Mouse (Mus musculus) lung, postnatal 0 days (tissue): Measurements from ENCODE around the gene Ift52. TPM values are rescaled to one million over a fixed set of nuclear protein-coding genes. Genes with fewer than 3 reads are reported as not detected.

ENCODE experiments used
- ATAC-seq: fragments of 200-750 bp; cut with Nextera tagmentation; 2 replicates; pipeline ENCODE4 v1.8.0; 2017; ENCODE audit warnings: moderate library complexity
- DNase-seq: peaks from one replicate; pipeline ENCODE4 v3.0.0-alpha.2; 2016; ENCODE audit warnings: low spot score
- H3K27ac ChIP-seq: fragments of 300-500 bp; sonication (generic); 2 replicates; pipeline ENCODE4 v1.5.1; 2014; ENCODE audit warnings: antibody characterized with exemption, mild to moderate bottlenecking, low read length, mixed read lengths
- H3K27me3 ChIP-seq: fragments of 300-500 bp; sonication (generic); replicated peaks from 2 replicates; pipeline ENCODE4 v1.6.1; 2014; ENCODE audit warnings: low read length, mixed read lengths; ENCODE audit not compliant: insufficient read depth
- H3K36me3 ChIP-seq: fragments of 300-500 bp; sonication (generic); 2 replicates; pipeline ENCODE4 v1.6.1; 2014; ENCODE audit warnings: low read length, mixed read lengths; ENCODE audit not compliant: insufficient read depth
- H3K4me1 ChIP-seq: fragments of 300-500 bp; sonication (generic); 2 replicates; pipeline ENCODE4 v1.6.1; 2014; ENCODE audit warnings: antibody characterized with exemption, low read depth, low read length, mixed read lengths; ENCODE audit not compliant: insufficient read depth
- H3K4me2 ChIP-seq: fragments of 300-500 bp; sonication (generic); replicated peaks from 2 replicates; pipeline ENCODE4 v1.6.1; 2014; ENCODE audit warnings: low read depth, mild to moderate bottlenecking, low read length, moderate library complexity, mixed read lengths
- H3K4me3 ChIP-seq: fragments of 300-500 bp; sonication (generic); 2 replicates; pipeline ENCODE4 v1.5.1; 2014; ENCODE audit warnings: low read depth, low read length
- H3K9ac ChIP-seq: fragments of 300-500 bp; sonication (generic); replicated peaks from 2 replicates; pipeline ENCODE4 v1.6.1; 2014; ENCODE audit warnings: low read depth, mild to moderate bottlenecking
- H3K9me3 ChIP-seq: fragments of 300-500 bp; sonication (generic); 2 replicates; pipeline ENCODE4 v1.6.1; 2016; ENCODE audit warnings: low read length, mixed read lengths
- CTCF ChIP-seq: IDR thresholded peaks from 2 replicates; pipeline ENCODE4 v1.5.1; 2016; ENCODE audit warnings: antibody characterized with exemption, mild to moderate bottlenecking
- EP300 ChIP-seq: IDR thresholded peaks from 2 replicates; pipeline ENCODE4 v1.6.1; 2016; ENCODE audit warnings: antibody characterized with exemption, mild to moderate bottlenecking, control low read depth
- WGBS: fragments of 180-500 bp; shearing (Covaris S2); extraction: QIAGEN DNeasy Blood & Tissue Kit; methylation state at CpG from one replicate; pipeline ENCODE4 v1.1.7; 2014; 5-methylcytosine and 5-hydroxymethylcytosine counted together
- polyA plus RNA-seq: library from polyadenylated mRNA; unstranded; fragments of >200 nt; fragmentation: Nextera tagmentation; extraction: Ambion mirVana; gene quantifications from 2 replicates; pipeline ENCODE4 v1.2.1, GENCODE M21; 2015

The Ift52 gene
- polyA plus RNA-seq, 1 experiment from 2014 or later: 32.0 TPM

DNA sequence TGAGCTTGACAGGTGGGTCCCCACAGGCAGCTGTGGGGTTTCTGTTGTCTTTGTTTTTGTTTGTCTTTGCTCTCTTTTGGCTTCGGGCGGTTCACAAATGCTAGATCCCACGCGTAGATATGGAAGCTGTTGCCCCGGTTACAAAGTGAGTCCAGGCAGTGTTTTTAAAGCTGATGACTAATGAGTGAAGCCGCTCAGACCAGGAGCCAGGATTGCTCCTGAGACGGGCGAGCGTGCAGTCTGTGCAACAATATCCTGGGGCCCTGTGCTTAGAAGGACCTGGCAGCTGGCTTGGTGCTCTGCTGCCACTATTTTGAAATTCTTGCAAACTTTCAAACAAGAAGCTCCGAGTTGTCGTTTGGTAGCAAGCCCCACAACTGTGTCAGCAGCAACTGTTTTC is 43.5 kb upstream of the Ift52 start:
- 15% methylated on average over 11 of the region's 11 CpGs for WGBS
- Histone ChIP-seq H3K4me2 (no peak overlapping the region), H3K4me1 (peaks cover 7% of the 10 kb centered on the region; the same call in 1 of the 2 replicates)

DNA sequence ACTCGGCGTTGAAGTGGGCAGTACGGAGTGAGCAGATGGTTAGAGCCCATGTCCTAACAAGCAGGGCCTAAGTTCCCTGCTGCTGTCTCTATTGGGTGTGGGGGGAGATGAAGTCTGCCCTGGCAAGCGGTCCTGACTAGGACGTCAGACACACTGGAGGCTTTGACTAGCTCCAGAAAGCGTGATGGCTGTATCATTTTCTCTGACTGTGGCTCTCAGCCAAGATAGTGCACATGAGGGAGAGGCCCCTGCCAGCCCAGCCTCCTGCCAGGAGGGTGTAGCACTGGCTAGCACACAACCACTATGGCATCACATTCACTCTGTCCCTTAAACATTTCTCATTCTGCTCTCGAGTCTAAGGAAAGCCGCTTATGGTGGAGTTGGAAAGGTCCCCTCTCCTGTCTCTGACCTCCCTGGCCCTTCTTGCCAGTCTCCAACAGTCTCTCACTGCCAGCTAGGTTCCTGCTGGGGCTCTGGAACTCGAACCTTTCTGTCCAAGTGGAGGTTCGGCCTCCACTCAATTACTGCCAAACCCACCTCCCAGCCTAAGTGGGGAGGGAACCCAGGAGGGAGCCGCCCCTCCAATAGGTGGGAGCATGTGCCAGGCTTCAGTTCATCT is 41.9 kb upstream of the Ift52 start:
- no peaks in the 10 kb centered on the region for H3K27me3 ChIP-seq
- H3K36me3 ChIP-seq: no peaks in the 10 kb centered on the region
- no peak overlapping the region for H3K9ac ChIP-seq
- 57% methylated on average over 11 of the region's 11 CpGs for WGBS
- no peak overlapping the region for H3K4me3 ChIP-seq
- peaks cover 7% of the 10 kb centered on the region; the same call in 1 of the 2 replicates for H3K4me1 ChIP-seq
- DNase-seq (no peak), ATAC-seq (no peak)
- H3K27ac ChIP-seq: no peak overlapping the region
- H3K4me2 ChIP-seq: no peak overlapping the region
- TF ChIP-seq EP300: no peak
- no peak for TF ChIP-seq CTCF
- no peaks in the 10 kb centered on the region for H3K9me3 ChIP-seq

More for the DNA sequence above, 43.5 kb upstream of the Ift52 start:
- TF ChIP-seq CTCF (no peak), EP300 (no peak)
- Histone ChIP-seq H3K27ac (no peak overlapping the region), H3K9me3 (no peaks in the 10 kb centered on the region), H3K36me3 (no peaks in the 10 kb centered on the region), H3K9ac (no peak overlapping the region), H3K27me3 (no peaks in the 10 kb centered on the region), H3K4me3 (no peak overlapping the region)
- ATAC-seq: no peak
- peak; percentile 34 for DNase-seq

DNA sequence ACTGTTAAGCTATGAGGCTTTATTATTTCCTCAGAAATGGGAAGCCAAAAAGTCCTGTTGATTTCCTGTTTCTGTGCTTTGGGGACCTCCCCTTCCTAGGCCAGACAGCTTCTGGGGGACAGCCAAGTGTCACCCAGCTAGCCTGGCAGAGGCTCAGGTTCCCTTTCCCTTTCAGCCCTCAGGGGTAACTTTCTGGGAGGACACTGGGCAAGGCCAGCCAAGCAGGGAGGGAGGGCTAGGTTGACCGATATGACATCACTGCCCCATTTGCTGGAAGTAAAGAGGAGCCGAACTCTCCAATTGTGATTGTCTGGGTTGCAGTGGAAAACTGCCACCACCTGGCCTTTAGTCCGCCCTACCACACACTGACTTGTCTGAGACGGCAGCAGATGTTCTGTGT is 41.2 kb upstream of the Ift52 start:
- Histone ChIP-seq H3K4me1 (peaks cover 7% of the 10 kb centered on the region; the same call in 1 of the 2 replicates), H3K9ac (no peak overlapping the region), H3K36me3 (no peaks in the 10 kb centered on the region), H3K4me3 (no peak overlapping the region), H3K27me3 (no peaks in the 10 kb centered on the region), H3K9me3 (no peaks in the 10 kb centered on the region), H3K27ac (no peak overlapping the region), H3K4me2 (no peak overlapping the region)
- TF ChIP-seq EP300 (no peak), CTCF (no peak)
- peak; percentile 21 for DNase-seq
- 48% methylated on average over 4 of the region's 4 CpGs for WGBS
- peak; percentile 55 for ATAC-seq

DNA sequence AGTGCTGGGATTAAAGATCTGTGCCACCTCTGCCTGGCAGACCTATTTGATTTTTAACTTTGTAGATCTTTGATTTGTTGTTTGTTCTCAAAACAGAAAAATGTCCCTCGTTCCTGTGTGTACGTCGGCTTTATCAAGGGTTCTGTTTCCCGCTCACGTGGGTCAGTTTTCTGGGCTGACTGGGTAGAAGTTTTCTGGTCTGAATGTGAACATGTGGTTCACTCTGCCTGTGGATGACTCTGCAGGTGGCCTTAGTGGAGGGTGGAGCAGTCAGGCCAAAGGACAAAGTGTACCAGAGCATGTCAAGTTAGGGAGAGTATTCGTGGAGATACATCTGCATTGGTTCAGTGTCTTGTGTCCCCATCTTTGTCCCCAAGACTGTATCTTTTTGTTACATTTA is 32.8 kb upstream of the Ift52 start:
- Histone ChIP-seq H3K9ac (no peak overlapping the region), H3K4me1 (no peaks in the 10 kb centered on the region), H3K27me3 (no peaks in the 10 kb centered on the region), H3K27ac (no peak overlapping the region), H3K36me3 (no peaks in the 10 kb centered on the region), H3K4me3 (no peak overlapping the region), H3K9me3 (no peaks in the 10 kb centered on the region), H3K4me2 (no peak overlapping the region)
- ATAC-seq: no peak
- TF ChIP-seq CTCF (no peak), EP300 (no peak)
- no peak for DNase-seq
- WGBS: 82% methylated on average over 6 of the region's 6 CpGs

DNA sequence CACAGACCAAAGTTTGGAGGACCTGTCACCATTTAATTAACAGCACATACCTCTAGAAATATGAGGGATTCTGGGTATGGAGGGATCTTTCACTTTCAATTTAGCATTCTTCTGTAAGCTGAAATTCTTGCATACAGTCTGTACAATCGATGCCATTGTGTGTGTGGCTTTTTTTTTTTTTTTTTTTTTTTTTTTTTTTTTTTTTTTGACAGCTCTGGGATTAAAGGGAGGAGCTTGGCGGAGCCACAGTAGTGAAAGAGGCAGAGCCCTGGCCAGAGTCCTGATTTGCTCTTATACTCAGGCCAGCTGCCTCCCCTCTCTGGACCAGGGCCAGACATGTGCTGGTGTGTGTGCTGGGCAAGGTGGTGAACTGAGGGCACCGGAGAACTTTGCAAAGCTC is 31.2 kb upstream of the Ift52 start:
- H3K27ac ChIP-seq: no peak overlapping the region
- no peak overlapping the region for H3K4me2 ChIP-seq
- H3K27me3 ChIP-seq: no peaks in the 10 kb centered on the region
- no peak overlapping the region for H3K9ac ChIP-seq
- WGBS: 25% methylated on average over 3 of the region's 3 CpGs
- DNase-seq (peak; percentile 73), ATAC-seq (peak; percentile 76)
- no peak overlapping the region for H3K4me3 ChIP-seq
- no peaks in the 10 kb centered on the region for H3K9me3 ChIP-seq
- H3K4me1 ChIP-seq: no peaks in the 10 kb centered on the region
- TF ChIP-seq CTCF: no peak
- no peak for TF ChIP-seq EP300
- H3K36me3 ChIP-seq: no peaks in the 10 kb centered on the region

DNA sequence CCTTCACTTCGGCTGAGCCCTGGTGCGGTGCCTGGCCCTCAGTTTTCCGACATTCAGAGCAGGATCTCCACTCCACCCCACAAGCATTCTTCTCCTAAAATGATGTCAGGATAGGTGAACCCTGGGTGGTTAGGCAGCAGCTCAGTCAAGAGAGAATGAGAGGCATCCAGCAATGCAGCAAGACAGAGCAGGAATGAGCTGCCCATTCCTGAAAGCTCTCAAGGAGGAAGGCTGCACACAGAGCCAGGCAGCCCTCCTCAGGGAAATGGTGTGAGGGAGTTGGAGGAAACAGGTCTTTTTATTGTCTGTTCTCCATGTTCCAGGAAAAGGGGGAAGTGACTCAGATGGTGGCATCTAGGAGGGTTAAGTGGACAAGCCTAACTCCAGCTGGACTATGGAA is 30.4 kb upstream of the Ift52 start:
- H3K4me2 ChIP-seq: no peak overlapping the region
- no peak overlapping the region for H3K4me3 ChIP-seq
- H3K36me3 ChIP-seq: no peaks in the 10 kb centered on the region
- DNase-seq (no peak), ATAC-seq (no peak)
- H3K27me3 ChIP-seq: no peaks in the 10 kb centered on the region
- TF ChIP-seq CTCF (no peak), EP300 (no peak)
- H3K4me1 ChIP-seq: no peaks in the 10 kb centered on the region
- no peak overlapping the region for H3K9ac ChIP-seq
- WGBS: 50% methylated on average over 3 of the region's 3 CpGs
- no peaks in the 10 kb centered on the region for H3K9me3 ChIP-seq
- H3K27ac ChIP-seq: no peak overlapping the region

DNA sequence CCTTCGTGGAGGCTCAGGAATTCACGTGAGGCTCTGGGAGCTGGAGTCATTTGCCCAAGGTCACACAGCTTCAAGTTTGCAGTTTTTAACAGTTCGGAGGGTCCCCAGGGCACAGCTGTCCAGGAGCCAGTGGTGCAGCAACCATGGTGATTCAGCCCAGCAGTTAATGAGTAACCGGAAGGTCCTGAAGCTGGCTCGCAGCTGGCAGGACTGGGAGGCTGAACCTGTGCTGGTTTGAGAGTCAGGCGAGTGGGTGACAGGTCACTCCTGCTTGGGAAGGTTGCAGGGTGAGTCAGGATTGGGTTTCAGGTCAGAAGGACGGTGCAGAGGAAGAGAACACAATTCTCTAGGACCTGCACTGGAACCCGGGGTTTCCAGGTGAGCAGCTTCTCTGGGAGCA is 29.9 kb upstream of the Ift52 start, which contains the start of gene Sgk2:
Sgk2 (plus strand) TSS at position 113 of the 400 bp plus-strand sequence.
- H3K27ac ChIP-seq: no peak within 1 kb of the TSS
- H3K4me1 ChIP-seq: no peaks in the 10 kb centered on the region
- no peaks in the 10 kb centered on the region for H3K27me3 ChIP-seq
- H3K4me3 ChIP-seq: no peak within 1 kb of the TSS
- ATAC-seq (no peak), DNase-seq (no peak)
- H3K9me3 ChIP-seq: no peaks in the 10 kb centered on the region
- no peak for TF ChIP-seq EP300
- no peak for TF ChIP-seq CTCF
- no peak within 1 kb of the TSS for H3K9ac ChIP-seq
- H3K36me3 ChIP-seq: no peaks in the 10 kb centered on the region
- 36% methylated on average over 8 of the region's 8 CpGs for WGBS
- no peak within 1 kb of the TSS for H3K4me2 ChIP-seq
